Mouse (Mus musculus) left cerebral cortex, adult 18-20 months (tissue): Measurements from ENCODE around the gene Nans. TPM values are rescaled to one million over a fixed set of nuclear protein-coding genes. Genes with fewer than 3 reads are reported as not detected.

Source experiments
- DNase-seq, 2 experiments: peaks; one replicate each; pipeline ENCODE4 v3.0.0; 2021 to 2022; ENCODE audit warnings: low spot score in 2 of 2, mixed read lengths in 1 of 2
- total RNA-seq, 2 experiments: library from RNA; stranded (reverse); gene quantifications; 2 replicates each; pipeline ENCODE4 v1.2.3; 2021

The Nans gene
- total RNA-seq, 2 experiments from 2014 or later: 14.8 to 19.2 TPM

DNA sequence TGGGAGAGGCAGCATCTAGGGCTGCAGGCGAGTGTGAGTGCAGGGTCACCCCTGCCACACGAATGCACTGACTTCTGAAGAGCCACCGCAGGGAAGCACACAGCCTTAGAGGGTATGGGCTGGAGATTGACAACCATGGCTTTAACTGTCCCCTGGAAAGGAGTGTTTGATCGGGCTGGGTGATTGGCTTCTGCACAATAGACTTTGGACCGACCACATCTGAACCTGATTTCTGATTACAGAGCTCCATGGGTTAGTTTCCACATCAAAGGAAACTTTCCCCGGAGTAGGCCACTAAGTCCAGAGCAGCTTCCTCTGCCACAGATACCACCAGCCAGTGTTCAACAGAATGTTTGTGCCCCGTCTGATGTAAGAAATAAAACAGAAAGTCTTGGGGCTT is 40.7 kb downstream of the Nans start:
- DNase-seq: no peak

DNA sequence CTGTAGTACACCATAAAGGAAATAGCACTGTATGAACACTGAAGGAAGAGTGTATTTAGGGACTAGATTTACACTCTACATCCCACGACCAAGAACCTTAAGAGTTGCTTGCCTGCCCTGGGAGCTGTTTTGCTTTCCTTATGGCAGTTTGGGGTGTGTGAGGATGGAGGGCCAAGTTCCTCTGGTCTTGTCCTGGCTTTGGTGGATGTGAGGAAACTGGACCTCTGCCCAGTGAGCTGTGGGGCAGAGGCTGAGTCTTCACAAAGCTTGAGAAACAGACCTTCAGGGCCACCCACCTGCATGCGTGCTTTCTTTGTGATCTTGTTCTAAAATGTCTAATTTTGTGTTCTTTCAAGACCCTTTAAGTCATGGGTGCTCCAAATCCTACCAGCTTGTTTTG is 43.5 kb downstream of the Nans start:
- DNase-seq: no peak

DNA sequence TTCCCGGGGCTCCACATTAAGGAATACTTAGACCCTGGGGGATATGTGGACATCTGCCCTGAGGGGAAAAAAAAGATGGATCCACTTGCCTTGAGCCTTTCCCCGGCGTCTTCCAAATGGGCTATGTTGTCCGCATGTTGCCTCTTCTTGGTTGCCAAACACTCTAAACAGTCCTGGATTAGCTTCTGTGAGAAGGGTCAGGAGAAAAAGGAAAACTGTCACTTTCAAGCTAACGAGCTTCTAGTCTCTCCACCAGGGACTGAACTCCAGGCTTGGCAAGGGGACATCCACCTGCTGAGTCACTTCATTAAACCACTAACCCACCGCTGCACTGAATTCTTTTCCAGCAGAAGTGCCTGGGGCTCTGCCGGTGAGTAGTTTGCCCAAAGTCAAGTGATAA is 43.9 kb downstream of the Nans start:
- DNase-seq: no peak

DNA sequence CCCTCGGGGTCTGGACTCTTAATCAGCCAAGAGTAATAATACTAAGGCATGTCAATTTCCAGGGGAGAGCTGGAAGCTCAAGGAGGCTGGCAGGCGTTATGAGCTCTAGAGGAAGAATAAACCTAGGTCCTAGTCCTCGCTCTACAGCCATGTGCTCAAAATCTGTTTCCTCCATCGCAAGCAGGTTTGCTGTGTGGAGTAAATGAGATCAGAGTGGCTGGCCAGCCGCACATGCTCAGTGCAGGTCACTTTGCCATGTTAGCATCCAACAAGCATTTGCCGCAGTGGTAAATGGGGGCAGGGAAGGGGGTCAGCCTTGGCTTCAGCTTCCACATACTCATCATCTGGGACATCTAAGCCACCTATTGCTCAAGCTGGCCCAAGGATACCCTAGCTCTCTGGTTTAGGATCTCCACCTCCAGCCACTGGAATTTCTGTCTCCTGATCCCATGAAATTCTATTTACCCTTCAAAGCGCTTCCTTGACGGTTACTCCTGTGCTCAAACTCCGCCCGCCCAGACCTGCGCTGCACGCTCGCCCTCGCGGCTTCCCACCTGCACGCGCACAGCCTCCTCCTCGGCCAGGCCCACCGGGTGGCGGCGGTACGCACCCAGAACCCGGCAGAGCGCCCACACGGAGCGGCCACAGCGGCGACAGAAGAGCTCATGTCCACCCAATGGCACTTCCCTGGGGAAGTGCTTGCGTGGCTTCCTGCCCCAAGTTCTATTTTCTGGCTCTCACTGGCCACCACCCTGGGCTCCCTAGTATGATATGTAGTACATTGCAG is 45.1 kb downstream of the Nans start:
- DNase-seq: no peak

DNA sequence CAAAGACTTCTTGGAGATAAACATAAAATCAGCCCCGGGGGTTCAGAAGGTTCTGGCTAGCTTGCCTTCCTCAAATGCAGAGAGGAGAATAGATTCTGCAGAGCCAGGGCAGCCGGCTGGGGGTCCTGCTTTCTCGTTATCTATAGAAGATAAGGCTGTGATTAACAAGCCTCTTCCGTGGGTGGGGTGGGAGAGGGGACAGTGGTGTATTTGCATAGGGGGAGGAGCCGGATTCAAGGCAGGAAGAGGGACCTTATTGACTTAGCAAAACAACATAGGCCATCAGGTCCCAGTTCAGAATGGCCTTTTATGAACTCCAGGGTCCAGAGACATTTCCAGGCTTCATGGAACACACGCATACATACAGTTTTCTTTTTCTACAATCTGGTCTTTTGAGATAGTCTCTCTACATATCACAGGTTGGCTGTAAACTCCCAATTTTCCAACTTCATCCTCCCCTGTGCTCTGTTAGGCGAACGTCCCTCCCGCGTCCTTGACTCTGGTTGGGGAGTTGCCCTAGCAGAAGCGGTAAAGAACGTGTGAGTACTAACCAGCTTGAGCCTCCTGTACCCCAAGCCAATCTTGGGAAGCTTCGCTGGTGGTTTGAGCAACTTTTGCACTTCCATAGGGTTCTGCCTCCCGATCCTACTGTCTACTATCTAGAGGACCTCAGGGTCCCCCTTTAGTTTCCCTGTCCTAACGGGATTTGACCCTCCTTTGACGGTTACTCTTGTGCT is 46.2 kb downstream of the Nans start:
- no peak for DNase-seq

DNA sequence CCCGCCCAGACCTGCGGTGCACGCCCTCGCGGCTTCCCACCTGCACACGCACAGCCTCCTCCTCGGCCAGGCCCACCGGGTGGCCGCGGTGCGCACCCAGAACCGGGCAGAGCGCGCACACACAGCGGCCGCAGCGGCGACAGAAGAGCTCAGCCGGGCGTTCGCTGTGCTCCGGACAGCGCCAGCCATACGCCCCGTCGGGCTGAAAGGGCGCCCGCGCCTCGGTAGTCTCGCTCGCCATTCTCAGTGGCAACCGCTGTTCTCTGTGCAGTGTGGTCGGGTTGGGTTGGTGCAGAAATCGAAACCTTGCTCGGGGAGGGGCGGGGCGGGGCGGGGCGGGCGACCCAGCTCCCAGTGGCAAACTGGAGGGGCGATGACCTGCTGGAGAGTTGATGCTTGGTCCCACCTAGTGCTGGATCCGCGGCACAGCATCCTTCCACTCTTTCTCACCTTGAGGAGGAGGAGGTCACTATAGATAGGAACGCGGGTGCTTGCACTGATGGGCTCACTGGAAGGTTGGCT is 46.9 kb downstream of the Nans start, which contains the start of gene Trim14:
Gene Trim14, minus strand, starts transcription at position 302 of the 522 bp plus-strand sequence.
- DNase-seq: no peak

DNA sequence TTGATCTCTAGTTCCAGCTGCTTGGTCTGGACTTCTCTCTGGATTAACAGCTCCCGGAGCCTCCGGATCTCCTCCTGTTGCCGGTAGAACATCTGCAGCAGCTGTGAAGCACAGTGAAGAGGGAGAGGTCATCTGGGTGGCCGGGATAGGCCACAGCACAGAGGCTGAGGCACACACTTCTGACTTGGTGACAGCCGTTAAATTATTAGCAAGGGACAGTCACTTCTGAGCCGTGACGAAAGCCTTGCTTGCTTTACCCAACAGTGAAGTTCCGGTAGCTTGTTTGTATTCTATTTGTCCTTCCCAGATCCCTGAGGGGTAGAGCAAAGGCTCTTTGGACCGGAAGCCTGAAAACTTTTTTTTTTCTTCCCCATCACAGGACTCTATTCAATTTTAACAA is 50.1 kb downstream of the Nans start:
- no peak for DNase-seq

DNA sequence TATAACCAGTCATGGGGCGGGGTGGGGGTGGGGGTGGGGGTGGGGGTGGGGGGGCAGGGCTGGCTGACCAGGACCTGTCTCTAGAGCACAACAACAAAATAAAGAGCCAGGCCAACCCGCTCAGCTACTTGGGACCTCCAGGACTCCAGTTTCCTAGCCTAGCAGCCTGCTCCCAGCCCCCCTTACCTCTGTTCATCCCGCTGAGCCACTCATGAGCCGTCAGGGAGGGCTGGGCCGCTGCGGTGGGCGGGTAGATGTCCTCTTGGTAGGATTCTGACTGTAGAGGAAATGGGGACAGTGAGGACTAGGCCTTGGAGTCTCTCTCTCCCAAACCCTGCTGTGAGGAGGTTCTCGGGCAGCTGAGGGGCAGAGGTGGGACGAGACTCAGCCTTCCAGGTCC is 52.7 kb downstream of the Nans start:
- DNase-seq: no peak

DNA sequence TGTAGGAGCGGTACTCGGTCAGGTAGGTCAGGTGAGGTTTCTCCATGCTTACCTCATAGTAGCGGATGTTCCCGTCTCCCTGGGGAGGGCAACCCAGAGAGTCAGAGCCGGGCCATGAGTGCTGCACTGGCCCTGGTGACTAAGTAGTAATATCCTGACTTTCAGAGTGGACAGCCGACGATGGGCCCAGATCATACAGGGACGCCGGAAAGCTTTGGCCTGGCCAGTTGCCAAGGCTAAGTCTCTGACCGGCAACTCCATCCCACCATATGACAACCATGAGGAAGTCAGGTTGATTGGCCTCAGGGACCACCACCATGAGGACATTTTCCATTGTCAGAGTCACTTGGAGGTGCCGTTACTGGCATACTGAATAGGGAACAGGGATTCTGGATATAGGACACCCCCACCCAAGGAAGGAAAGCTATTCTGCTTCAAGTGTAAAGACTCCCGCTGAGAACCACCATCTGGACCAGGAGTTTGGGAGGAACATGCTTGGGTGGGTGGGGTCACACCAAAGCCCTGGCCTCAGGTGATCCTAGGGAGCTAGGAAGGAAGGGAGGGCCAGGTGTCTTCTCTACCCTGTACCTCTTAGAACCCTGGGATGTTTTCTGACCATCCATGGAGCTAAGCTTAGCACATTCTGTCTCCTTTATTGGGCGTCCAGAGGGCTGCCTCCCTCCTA is 54.5 kb downstream of the Nans start:
- no peak for DNase-seq

DNA sequence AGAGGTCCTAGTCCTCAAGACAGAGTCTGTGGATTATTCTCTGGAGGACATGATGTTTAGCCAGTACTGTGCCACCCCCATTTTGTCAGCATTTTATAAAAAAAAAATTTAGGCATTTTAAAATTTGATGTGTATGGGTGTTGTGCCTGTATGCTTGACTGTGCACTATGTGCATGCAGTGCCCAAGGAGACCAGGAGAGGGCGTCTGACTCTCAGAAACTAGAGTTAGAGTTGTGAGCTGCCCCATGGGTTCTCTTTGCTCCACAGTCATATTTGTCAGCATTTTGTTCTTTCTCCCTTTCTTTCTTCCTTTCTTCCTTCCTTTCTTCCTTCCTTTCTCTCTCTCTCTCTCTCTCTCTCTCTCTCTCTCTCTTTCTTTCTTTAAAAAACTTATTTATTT is 55.3 kb downstream of the Nans start:
- DNase-seq: no peak

DNA sequence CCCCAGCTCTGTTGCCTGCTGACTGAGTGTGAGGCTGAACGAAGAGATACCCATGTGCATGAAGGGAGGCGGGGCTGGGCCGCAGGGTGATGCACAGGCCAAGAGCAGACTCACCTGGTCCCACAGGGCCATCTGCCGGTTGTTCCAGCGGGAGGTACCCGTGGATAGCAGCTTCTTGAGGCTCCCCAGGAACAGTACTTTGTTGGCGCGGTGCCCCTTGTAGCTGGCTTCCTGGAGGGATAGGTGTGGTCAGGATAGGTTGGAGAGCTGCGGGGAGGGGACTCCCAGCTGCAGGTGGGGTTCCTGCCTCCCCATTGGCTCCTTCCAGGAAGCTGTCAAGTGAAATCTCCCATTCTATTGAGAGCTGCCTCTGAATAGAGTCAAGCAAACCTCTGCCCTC is 56.5 kb downstream of the Nans start:
- DNase-seq: no peak

DNA sequence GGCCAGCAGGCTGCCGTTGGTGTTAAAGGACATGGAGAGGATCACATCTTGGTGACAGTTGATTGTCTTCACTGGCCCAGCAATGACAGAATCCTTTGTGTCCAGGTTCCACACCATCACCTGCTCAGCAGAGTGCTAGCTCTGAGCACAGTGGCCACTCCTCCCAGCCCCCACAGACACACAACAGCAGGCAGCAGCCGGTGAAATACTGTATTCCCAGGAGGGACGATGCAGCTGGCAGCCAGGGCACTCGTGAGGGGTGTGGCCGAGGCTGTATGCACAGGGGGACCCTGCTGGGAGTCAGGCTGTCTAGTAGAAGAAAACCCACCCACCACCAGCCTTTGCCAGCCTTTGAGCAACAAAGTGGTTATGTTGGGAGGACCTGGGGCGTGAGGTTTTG is 57.7 kb downstream of the Nans start:
- DNase-seq: no peak

DNA sequence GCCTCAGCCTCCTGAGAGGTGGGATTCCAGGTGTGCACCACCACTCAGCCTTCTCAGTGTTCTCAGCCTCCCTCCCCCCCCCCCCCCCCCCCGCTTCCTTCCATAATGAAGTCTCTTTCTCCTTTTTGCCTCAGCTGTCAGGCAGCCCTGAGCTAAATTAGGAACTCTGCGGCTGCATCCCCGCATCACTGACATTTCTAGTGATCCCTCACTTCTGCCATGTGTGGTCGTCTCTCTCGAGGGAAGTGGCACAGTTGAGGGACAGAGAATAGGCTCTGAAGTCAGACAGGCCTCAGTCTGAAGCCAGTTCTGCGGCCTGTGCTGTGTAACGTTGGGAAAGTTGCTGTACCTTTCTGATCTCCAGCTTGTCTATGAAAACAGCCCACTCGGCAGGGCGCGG is 60.9 kb downstream of the Nans start:
- no peak for DNase-seq

DNA sequence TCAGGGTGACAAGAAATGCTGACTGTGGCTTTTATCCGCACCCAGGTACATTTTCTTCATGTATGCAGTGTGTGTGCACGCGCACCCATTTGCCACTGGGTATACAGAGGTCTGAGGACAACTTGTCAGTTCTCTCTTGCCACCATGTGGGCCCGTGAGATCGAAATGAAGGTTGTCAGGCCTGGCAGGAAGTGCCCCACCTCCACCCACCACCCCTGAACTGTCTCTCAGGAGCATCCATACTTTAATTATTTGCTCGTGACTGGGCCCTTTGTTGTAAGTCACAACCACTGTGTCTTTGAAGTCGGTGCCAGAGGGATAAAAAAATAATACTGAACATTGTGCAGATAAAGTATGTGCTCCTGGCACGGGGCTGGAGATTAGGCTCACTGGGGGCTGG is 61.4 kb downstream of the Nans start:
- no peak for DNase-seq

Other genes starting within 250 kb of the Nans start
- gene Foxe1, start 145.6 kb upstream of the Nans start, total RNA-seq: not detected
- gene Trmo, start 99.8 kb upstream of the Nans start, total RNA-seq: 1 to 10 TPM; 3.7 to 4.3 TPM
- not detected for gene Hemgn, start 75.7 kb upstream of the Nans start, total RNA-seq
- 10 to 100 TPM; 41.5 to 45.7 TPM for gene Anp32b, start 38.3 kb upstream of the Nans start, total RNA-seq
- gene Trim14, start 46.9 kb downstream of the Nans start, total RNA-seq: 1 to 10 TPM in 1 of 2 experiments, under 1 TPM in 1; 0.74 to 1.3 TPM
- 10 to 100 TPM; 23.5 to 26.2 TPM for gene Coro2a, start 113.0 kb downstream of the Nans start, total RNA-seq
- 1 to 10 TPM; 4.0 to 4.4 TPM for gene Tbc1d2, start 161.0 kb downstream of the Nans start, total RNA-seq